Mouse (Mus musculus): Measurements from ENCODE around the gene Ankrd10. TPM values are rescaled to one million over a fixed set of nuclear protein-coding genes. Genes with fewer than 3 reads are reported as not detected.

Ankrd10 gene
- polyA plus RNA-seq, 1 experiment, result 211 TPM

GRCm38 (mm10) chr8:11632406-11632805 is 3.2 kb downstream of the Ankrd10 start:
- DNase-seq, result no peak
- TF ChIP-seq CTCF (IDR thresholded peaks at IDR 0.05; ENCODE audit: borderline replicate concordance, control insufficient read depth, extremely low read depth, insufficient read depth, low read length, poor library complexity) (no peak), POLR2A (IDR thresholded peaks at IDR 0.05; ENCODE audit: control insufficient read depth, extremely low read depth, insufficient read depth, low read length, poor library complexity) (no peak)
- H3K27ac ChIP-seq (ENCODE audit: control insufficient read depth, insufficient read depth, low read length), result no peak overlapping the region
- H3K27me3 ChIP-seq (ENCODE audit: control insufficient read depth, insufficient read depth, low read length), result no peaks in the 10 kb centered on the region
- 81% methylated on average over 2 of the region's 2 CpGs for WGBS
- no peak overlapping the region for H3K4me3 ChIP-seq (ENCODE audit: control insufficient read depth, insufficient read depth, low read length)
- peaks cover 16% of the 10 kb centered on the region; the same call in 1 of the 2 replicates for H3K4me1 ChIP-seq (replicated peaks; ENCODE audit: control insufficient read depth, insufficient read depth, low read length)
- peaks cover 31% of the 10 kb centered on the region for H3K36me3 ChIP-seq (ENCODE audit: control insufficient read depth, insufficient read depth, low read length)

GRCm38 (mm10) chr8:11629206-11629605 is 6.4 kb downstream of the Ankrd10 start:
- WGBS, result 97% methylated on average over 5 of the region's 5 CpGs
- H3K4me3 ChIP-seq (ENCODE audit: control insufficient read depth, insufficient read depth, low read length), result no peak overlapping the region
- H3K27ac ChIP-seq (ENCODE audit: control insufficient read depth, insufficient read depth, low read length), result no peak overlapping the region
- no peaks in the 10 kb centered on the region for H3K27me3 ChIP-seq (ENCODE audit: control insufficient read depth, insufficient read depth, low read length)
- peaks cover 11% of the 10 kb centered on the region for H3K4me1 ChIP-seq (replicated peaks; ENCODE audit: control insufficient read depth, insufficient read depth, low read length)
- DNase-seq, result no peak
- no peak for TF ChIP-seq POLR2A (IDR thresholded peaks at IDR 0.05; ENCODE audit: control insufficient read depth, extremely low read depth, insufficient read depth, low read length, poor library complexity)
- no peak for TF ChIP-seq CTCF (IDR thresholded peaks at IDR 0.05; ENCODE audit: borderline replicate concordance, control insufficient read depth, extremely low read depth, insufficient read depth, low read length, poor library complexity)
- H3K36me3 ChIP-seq (ENCODE audit: control insufficient read depth, insufficient read depth, low read length), result peaks cover 47% of the 10 kb centered on the region

- H3K36me3 ChIP-seq (ENCODE audit: control insufficient read depth, insufficient read depth, low read length), result peaks cover 47% of the 10 kb centered on the region
- TF ChIP-seq CTCF (IDR thresholded peaks at IDR 0.05; ENCODE audit: borderline replicate concordance, control insufficient read depth, extremely low read depth, insufficient read depth, low read length, poor library complexity) (no peak), POLR2A (IDR thresholded peaks at IDR 0.05; ENCODE audit: control insufficient read depth, extremely low read depth, insufficient read depth, low read length, poor library complexity) (no peak)
- H3K4me3 ChIP-seq (ENCODE audit: control insufficient read depth, insufficient read depth, low read length), result no peak overlapping the region
- WGBS, result 52% methylated on average over 7 of the region's 7 CpGs
- no peak for DNase-seq
- peaks cover 8% of the 10 kb centered on the region for H3K4me1 ChIP-seq (replicated peaks; ENCODE audit: control insufficient read depth, insufficient read depth, low read length)
- no peaks in the 10 kb centered on the region for H3K27me3 ChIP-seq (ENCODE audit: control insufficient read depth, insufficient read depth, low read length)
- H3K27ac ChIP-seq (ENCODE audit: control insufficient read depth, insufficient read depth, low read length), result no peak overlapping the region
Measured at GRCm38 (mm10) chr8:11628506-11629132, 6.9 kb downstream of the Ankrd10 start.

GRCm38 (mm10) chr8:11627717-11628116 is 7.8 kb downstream of the Ankrd10 start:
- 96% methylated on average over 9 of the region's 9 CpGs for WGBS
- no peak for DNase-seq
- Histone ChIP-seq H3K4me1 (replicated peaks; ENCODE audit: control insufficient read depth, insufficient read depth, low read length) (peaks cover 4% of the 10 kb centered on the region), H3K27ac (ENCODE audit: control insufficient read depth, insufficient read depth, low read length) (no peak overlapping the region), H3K4me3 (ENCODE audit: control insufficient read depth, insufficient read depth, low read length) (no peak overlapping the region), H3K27me3 (ENCODE audit: control insufficient read depth, insufficient read depth, low read length) (no peaks in the 10 kb centered on the region), H3K36me3 (ENCODE audit: control insufficient read depth, insufficient read depth, low read length) (peaks cover 50% of the 10 kb centered on the region)
- TF ChIP-seq POLR2A (IDR thresholded peaks at IDR 0.05; ENCODE audit: control insufficient read depth, extremely low read depth, insufficient read depth, low read length, poor library complexity) (no peak), CTCF (IDR thresholded peaks at IDR 0.05; ENCODE audit: borderline replicate concordance, control insufficient read depth, extremely low read depth, insufficient read depth, low read length, poor library complexity) (no peak)

GRCm38 (mm10) chr8:11625084-11625483 is 10.5 kb downstream of the Ankrd10 start:
- Histone ChIP-seq H3K4me3 (ENCODE audit: control insufficient read depth, insufficient read depth, low read length) (no peak overlapping the region), H3K27ac (ENCODE audit: control insufficient read depth, insufficient read depth, low read length) (no peak overlapping the region), H3K4me1 (replicated peaks; ENCODE audit: control insufficient read depth, insufficient read depth, low read length) (peaks cover 4% of the 10 kb centered on the region), H3K27me3 (ENCODE audit: control insufficient read depth, insufficient read depth, low read length) (no peaks in the 10 kb centered on the region), H3K36me3 (ENCODE audit: control insufficient read depth, insufficient read depth, low read length) (peaks cover 52% of the 10 kb centered on the region)
- DNase-seq, result no peak
- no peak for TF ChIP-seq CTCF (IDR thresholded peaks at IDR 0.05; ENCODE audit: borderline replicate concordance, control insufficient read depth, extremely low read depth, insufficient read depth, low read length, poor library complexity)
- no peak for TF ChIP-seq POLR2A (IDR thresholded peaks at IDR 0.05; ENCODE audit: control insufficient read depth, extremely low read depth, insufficient read depth, low read length, poor library complexity)
- WGBS, result 68% methylated on average over 4 of the region's 4 CpGs

- Histone ChIP-seq H3K4me1 (replicated peaks; ENCODE audit: control insufficient read depth, insufficient read depth, low read length) (no peaks in the 10 kb centered on the region), H3K27ac (ENCODE audit: control insufficient read depth, insufficient read depth, low read length) (no peak overlapping the region), H3K27me3 (ENCODE audit: control insufficient read depth, insufficient read depth, low read length) (no peaks in the 10 kb centered on the region), H3K36me3 (ENCODE audit: control insufficient read depth, insufficient read depth, low read length) (peaks cover 68% of the 10 kb centered on the region), H3K4me3 (ENCODE audit: control insufficient read depth, insufficient read depth, low read length) (no peak overlapping the region)
- WGBS, result 95% methylated on average over 3 of the region's 3 CpGs
- no peak for TF ChIP-seq CTCF (IDR thresholded peaks at IDR 0.05; ENCODE audit: borderline replicate concordance, control insufficient read depth, extremely low read depth, insufficient read depth, low read length, poor library complexity)
- no peak for TF ChIP-seq POLR2A (IDR thresholded peaks at IDR 0.05; ENCODE audit: control insufficient read depth, extremely low read depth, insufficient read depth, low read length, poor library complexity)
- no peak for DNase-seq
Measured at GRCm38 (mm10) chr8:11619091-11619490, 16.5 kb downstream of the Ankrd10 start.

GRCm38 (mm10) chr8:11618063-11618462 is 17.5 kb downstream of the Ankrd10 start:
- H3K4me3 ChIP-seq (ENCODE audit: control insufficient read depth, insufficient read depth, low read length), result no peak overlapping the region
- no peak overlapping the region for H3K27ac ChIP-seq (ENCODE audit: control insufficient read depth, insufficient read depth, low read length)
- no peaks in the 10 kb centered on the region for H3K4me1 ChIP-seq (replicated peaks; ENCODE audit: control insufficient read depth, insufficient read depth, low read length)
- no peaks in the 10 kb centered on the region for H3K27me3 ChIP-seq (ENCODE audit: control insufficient read depth, insufficient read depth, low read length)
- DNase-seq, result no peak
- TF ChIP-seq POLR2A (IDR thresholded peaks at IDR 0.05; ENCODE audit: control insufficient read depth, extremely low read depth, insufficient read depth, low read length, poor library complexity), result no peak
- peaks cover 75% of the 10 kb centered on the region for H3K36me3 ChIP-seq (ENCODE audit: control insufficient read depth, insufficient read depth, low read length)
- 92% methylated on average over 2 of the region's 2 CpGs for WGBS

All from thymus, adult 2 months (tissue).